Mouse (Mus musculus): ENCODE data around the gene Cldn13.
A peak's percentile ranks its signal among the peaks of the same experiment; 100 is the strongest.
"Not testable (repeated sequence)": the region's sequence is repeated elsewhere in the genome, so short reads cannot be mapped to it uniquely, and the experiment has no call there.

The Cldn13 gene

GRCm38 (mm10) chr5:134915311-134915710 lies at the start of gene Cldn13:
TSS of gene Cldn13 (minus strand) at chr5:134915526.
- peak; percentile 56 to 60 for DNase-seq (ENCODE audit: low spot score in 2 of 2)

GRCm38 (mm10) chr5:134964655-134965054 lies 49.3 kb upstream of the Cldn13 start:
- not testable (repeated sequence) for DNase-seq (ENCODE audit: low spot score in 2 of 2)

- DNase-seq (ENCODE audit: low spot score in 2 of 2), result no peak
Observed at GRCm38 (mm10) chr5:134963546-134963945, 48.2 kb upstream of the Cldn13 start.

GRCm38 (mm10) chr5:134961519-134961918 lies 46.2 kb upstream of the Cldn13 start:
- no peak for DNase-seq (ENCODE audit: low spot score in 2 of 2)

GRCm38 (mm10) chr5:134960430-134960829 lies 45.1 kb upstream of the Cldn13 start:
- DNase-seq (ENCODE audit: low spot score in 2 of 2), result no peak

GRCm38 (mm10) chr5:134959114-134959513 lies 43.8 kb upstream of the Cldn13 start:
- DNase-seq (ENCODE audit: low spot score in 2 of 2), result no peak

GRCm38 (mm10) chr5:134955491-134955890 lies 40.2 kb upstream of the Cldn13 start:
- no peak for DNase-seq (ENCODE audit: low spot score in 2 of 2)

- no peak for DNase-seq (ENCODE audit: low spot score in 2 of 2)
Observed at GRCm38 (mm10) chr5:134951053-134951884, 35.9 kb upstream of the Cldn13 start.

GRCm38 (mm10) chr5:134948085-134948439 lies 32.7 kb upstream of the Cldn13 start:
- DNase-seq (ENCODE audit: low spot score in 2 of 2), result no peak

- DNase-seq (ENCODE audit: low spot score in 2 of 2), result no peak
Observed at GRCm38 (mm10) chr5:134947420-134948084, 32.2 kb upstream of the Cldn13 start.

- no peak for DNase-seq (ENCODE audit: low spot score in 2 of 2)
Observed at GRCm38 (mm10) chr5:134946857-134947255, 31.5 kb upstream of the Cldn13 start, which contains the start of gene Cldn4. TSS of gene Cldn4 (minus strand) at chr5:134946934.

GRCm38 (mm10) chr5:134946063-134946856 lies 30.9 kb upstream of the Cldn13 start:
- DNase-seq (ENCODE audit: low spot score in 2 of 2), result no peak

- no peak for DNase-seq (ENCODE audit: low spot score in 2 of 2)
Observed at GRCm38 (mm10) chr5:134945266-134945959, 30.1 kb upstream of the Cldn13 start.

- DNase-seq (ENCODE audit: low spot score in 2 of 2), result no peak
Observed at GRCm38 (mm10) chr5:134944179-134944578, 28.9 kb upstream of the Cldn13 start.

GRCm38 (mm10) chr5:134942740-134943139 lies 27.4 kb upstream of the Cldn13 start:
- DNase-seq (ENCODE audit: low spot score in 2 of 2), result no peak

GRCm38 (mm10) chr5:134941472-134942209 lies 26.3 kb upstream of the Cldn13 start:
- DNase-seq (ENCODE audit: low spot score in 2 of 2), result no peak

GRCm38 (mm10) chr5:134939554-134939953 lies 24.2 kb upstream of the Cldn13 start:
- not testable (repeated sequence) for DNase-seq (ENCODE audit: low spot score in 2 of 2)

GRCm38 (mm10) chr5:134939069-134939468 lies 23.7 kb upstream of the Cldn13 start:
- no peak for DNase-seq (ENCODE audit: low spot score in 2 of 2)

GRCm38 (mm10) chr5:134936626-134937185 lies 21.4 kb upstream of the Cldn13 start:
- DNase-seq (ENCODE audit: low spot score in 2 of 2), result no peak

GRCm38 (mm10) chr5:134936051-134936450 lies 20.7 kb upstream of the Cldn13 start:
- DNase-seq (ENCODE audit: low spot score in 2 of 2), result no peak

GRCm38 (mm10) chr5:134934666-134935065 lies 19.3 kb upstream of the Cldn13 start:
- no peak for DNase-seq (ENCODE audit: low spot score in 2 of 2)
